Comparison of ENCODE assay signal across 9 mouse cellular contexts in genomic region chr14:30923375-30924105, GRCm38 (mm10). TPM values are rescaled to one million over a fixed set of nuclear protein-coding genes. Genes with fewer than 3 reads are reported as not detected.
DNase-seq lines count a peak whose midpoint lies in the region; ATAC-seq lines count a peak whose summit lies in the region.
"Had no signal": no experiment of that assay in that cellular context is flagged by ENCODE, and none has a peak within 500 bp of the region (broad histone marks: within the 10 kb centered on the region; RNA-seq: fewer than 3 reads in every experiment).

TSS of gene Itih3 (minus strand) at chr14:30923760.

- H3K36me3 ChIP-seq in stomach, embryonic 15.5 days: no peaks in the 10 kb centered on the region
- H3K36me3 ChIP-seq: limb, embryonic 13.5 days had no signal

- peak; percentile 28; the same call in 1 of the 2 replicates for ATAC-seq in stomach, embryonic 15.5 days (ENCODE audit: insufficient read depth, low FRiP score, low read depth)

- 49% methylated on average over 6 of the region's 6 CpGs for WGBS in stomach, embryonic 15.5 days

- DNase-seq in adrenal gland, postnatal 14 days: no peak
- DNase-seq in adrenal gland, postnatal 36 days: no peak
- peak; percentile 19 for DNase-seq in lung, postnatal 10 days
- no peak for DNase-seq in lung, postnatal 25 days (ENCODE audit: low spot score)
- peak; percentile 4 to 58 for DNase-seq in left cerebral cortex, adult 8-10 months (ENCODE audit: low spot score in 2 of 2)
- no peak for DNase-seq in kidney, adult 11 months
- no peak for DNase-seq in urinary bladder, postnatal 4 days (ENCODE audit: low spot score in 2 of 2)

- no peaks in the 10 kb centered on the region for H3K27me3 ChIP-seq in stomach, embryonic 15.5 days (replicated peaks)
- H3K27me3 ChIP-seq: limb, embryonic 13.5 days had no signal

- H3K4me2 ChIP-seq in stomach, embryonic 15.5 days: no peak within 1 kb of the TSS
- H3K4me2 ChIP-seq: limb, embryonic 13.5 days had no signal

- H3K4me1 ChIP-seq in stomach, embryonic 15.5 days: no peaks in the 10 kb centered on the region
- H3K4me1 ChIP-seq: limb, embryonic 13.5 days had no signal

- H3K9ac ChIP-seq in stomach, embryonic 15.5 days: no peak within 1 kb of the TSS
- H3K9ac ChIP-seq: limb, embryonic 13.5 days had no signal

- H3K27ac ChIP-seq in stomach, embryonic 15.5 days: no peak within 1 kb of the TSS
- H3K27ac ChIP-seq: limb, embryonic 13.5 days had no signal

- H3K4me3 ChIP-seq in stomach, embryonic 15.5 days (replicated peaks): no peak within 1 kb of the TSS
- H3K4me3 ChIP-seq: limb, embryonic 13.5 days had no signal

- H3K9me3 ChIP-seq in stomach, embryonic 15.5 days: no peaks in the 10 kb centered on the region
- H3K9me3 ChIP-seq: limb, embryonic 13.5 days had no signal

RNA-seq across cellular contexts. Expression of gene Itih3, which starts in this region (rescaled TPM):
- total RNA-seq in adrenal gland, postnatal 14 days (2021): 7.8 and 111 TPM in 2 replicates
- 1 to 10 TPM in 1 of 2 experiments, under 1 TPM in 1; 0.16 to 2.0 TPM for total RNA-seq in adrenal gland, postnatal 36 days (2021)
- total RNA-seq in left cerebral cortex, adult 8-10 months (2022): 10 to 100 TPM; 32.1 to 49.7 (median 37.8) TPM
- polyA plus RNA-seq in stomach, embryonic 15.5 days (2015; fragmentation: Nextera tagmentation; extraction: Ambion mirVana): 5.3 and 15.0 TPM in 2 replicates

Comparison
In these comparisons a context has a peak if more than half of its experiments do, and no peak if none do; other contexts are left out.
1. DNase-seq: peak in lung, postnatal 10 days (single experiment) and left cerebral cortex, adult 8-10 months (2 of 2); none in adrenal gland, postnatal 14 days (single experiment), adrenal gland, postnatal 36 days (0 of 2), lung, postnatal 25 days (single experiment), kidney, adult 11 months (single experiment) and urinary bladder, postnatal 4 days (0 of 2).